Mouse (Mus musculus) heart, embryonic 11.5 days (tissue): ENCODE measurements at regions not wholly inside any gene's neighbourhood (a gene's known extent, or its start where the extent isn't known, plus 50 kb on each side); places are given as distances from the start of the nearest gene placed in this dataset.

Experiments
- ATAC-seq: fragments of 200-750 bp; cut with Nextera tagmentation; replicated peaks from 2 replicates; pipeline ENCODE4 v1.8.0; 2017; ENCODE audit warnings: moderate library complexity; ENCODE audit not compliant: insufficient number of reproducible peaks, low FRiP score, low TSS enrichment
- H3K27ac ChIP-seq: fragments of 300-500 bp; sonication (generic); 2 replicates; pipeline ENCODE4 v1.5.1; 2014; ENCODE audit warnings: mild to moderate bottlenecking, low read depth, low read length
- H3K27me3 ChIP-seq: fragments of 300-500 bp; sonication (generic); 2 replicates; pipeline ENCODE4 v1.6.1; 2014; ENCODE audit warnings: mild to moderate bottlenecking, low read length, mixed read lengths; ENCODE audit not compliant: control insufficient read depth, insufficient read depth
- H3K36me3 ChIP-seq: fragments of 300-500 bp; sonication (generic); 2 replicates; pipeline ENCODE4 v1.6.1; 2014; ENCODE audit warnings: mild to moderate bottlenecking, low read length, moderate library complexity, mixed read lengths; ENCODE audit not compliant: control insufficient read depth, insufficient read depth
- H3K4me1 ChIP-seq: fragments of 300-500 bp; sonication (generic); 2 replicates; pipeline ENCODE4 v1.6.1; 2014; ENCODE audit warnings: low read length; ENCODE audit not compliant: control insufficient read depth, insufficient read depth
- H3K4me2 ChIP-seq: fragments of 300-500 bp; sonication (generic); 2 replicates; pipeline ENCODE4 v1.6.1; 2014; ENCODE audit warnings: mild to moderate bottlenecking, moderate library complexity
- H3K4me3 ChIP-seq: fragments of 300-500 bp; sonication (generic); 2 replicates; pipeline ENCODE4 v1.5.1; 2014; ENCODE audit warnings: low read depth, low read length
- H3K9ac ChIP-seq: fragments of 300-500 bp; sonication (generic); 2 replicates; pipeline ENCODE4 v1.6.1; 2014; ENCODE audit warnings: mild to moderate bottlenecking, low read depth, low read length, moderate library complexity
- H3K9me3 ChIP-seq: fragments of 300-500 bp; sonication (generic); replicated peaks from 2 replicates; pipeline ENCODE4 v1.6.1; 2016; ENCODE audit warnings: low read length; ENCODE audit not compliant: control insufficient read depth
- WGBS: fragments of 180-500 bp; shearing (Covaris S2); extraction: QIAGEN DNeasy Blood & Tissue Kit; methylation state at CpG from one replicate; pipeline ENCODE4 v1.1.7; 2014; ENCODE audit not compliant: insufficient replicate concordance; 5-methylcytosine and 5-hydroxymethylcytosine counted together

DNA sequence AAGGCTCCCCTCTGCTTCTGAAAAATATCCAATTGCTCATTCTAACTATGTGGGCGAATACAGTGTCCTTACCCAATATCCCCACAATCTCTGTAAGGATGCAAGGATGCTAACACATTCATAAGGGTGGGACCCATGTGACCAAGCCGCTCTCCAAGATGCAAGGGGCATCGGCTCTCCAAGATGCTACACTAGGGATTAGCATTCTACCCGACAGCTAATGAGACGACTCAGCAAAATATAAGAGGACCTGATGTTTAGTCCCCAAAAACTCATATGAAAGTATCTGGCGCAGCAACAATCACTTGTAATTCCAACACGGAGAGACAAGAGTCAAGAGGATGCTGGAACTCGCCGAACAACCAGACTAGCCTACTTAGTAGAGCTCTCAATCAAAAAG lies 299.6 kb upstream of the Jmjd1c start:
- Histone ChIP-seq H3K27ac (no peak overlapping the region), H3K4me1 (no peaks in the 10 kb centered on the region), H3K27me3 (no peaks in the 10 kb centered on the region), H3K9me3 (no peaks in the 10 kb centered on the region), H3K4me2 (no peak overlapping the region), H3K36me3 (no peaks in the 10 kb centered on the region), H3K4me3 (no peak overlapping the region), H3K9ac (no peak overlapping the region)
- ATAC-seq = no peak
- 89% methylated on average over 9 of the region's 9 CpGs for WGBS

DNA sequence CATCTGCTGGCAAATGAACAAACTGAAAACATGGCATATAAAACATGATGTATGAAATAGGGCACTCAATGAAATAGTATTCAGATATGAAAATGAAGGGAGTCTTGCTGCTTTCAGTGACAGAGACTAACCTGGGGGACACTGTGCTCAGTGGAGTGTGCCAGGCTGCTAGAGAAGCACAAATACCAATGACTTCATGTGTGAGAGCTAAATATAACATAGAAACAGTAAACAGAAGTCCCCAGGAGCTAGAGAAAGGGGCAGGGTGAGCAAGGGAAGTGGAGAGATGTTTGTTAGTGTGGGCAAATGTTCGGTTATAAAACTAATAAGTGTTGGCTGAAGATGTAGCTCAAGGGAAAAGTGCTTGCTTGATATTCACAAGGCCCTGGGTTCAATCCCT lies 293.2 kb upstream of the Jmjd1c start:
- no peaks in the 10 kb centered on the region for H3K36me3 ChIP-seq
- no peak overlapping the region for H3K27ac ChIP-seq
- H3K9me3 ChIP-seq = 0 out of 2 replicates have a peak, but pooled peaks cover 4% of the 10 kb centered on the region
- no peak for ATAC-seq
- no peaks in the 10 kb centered on the region for H3K4me1 ChIP-seq
- H3K27me3 ChIP-seq = no peaks in the 10 kb centered on the region
- H3K4me3 ChIP-seq = no peak overlapping the region
- H3K4me2 ChIP-seq = no peak overlapping the region
- H3K9ac ChIP-seq = no peak overlapping the region
- 65% methylated on average over 1 of the region's 1 CpGs for WGBS

DNA sequence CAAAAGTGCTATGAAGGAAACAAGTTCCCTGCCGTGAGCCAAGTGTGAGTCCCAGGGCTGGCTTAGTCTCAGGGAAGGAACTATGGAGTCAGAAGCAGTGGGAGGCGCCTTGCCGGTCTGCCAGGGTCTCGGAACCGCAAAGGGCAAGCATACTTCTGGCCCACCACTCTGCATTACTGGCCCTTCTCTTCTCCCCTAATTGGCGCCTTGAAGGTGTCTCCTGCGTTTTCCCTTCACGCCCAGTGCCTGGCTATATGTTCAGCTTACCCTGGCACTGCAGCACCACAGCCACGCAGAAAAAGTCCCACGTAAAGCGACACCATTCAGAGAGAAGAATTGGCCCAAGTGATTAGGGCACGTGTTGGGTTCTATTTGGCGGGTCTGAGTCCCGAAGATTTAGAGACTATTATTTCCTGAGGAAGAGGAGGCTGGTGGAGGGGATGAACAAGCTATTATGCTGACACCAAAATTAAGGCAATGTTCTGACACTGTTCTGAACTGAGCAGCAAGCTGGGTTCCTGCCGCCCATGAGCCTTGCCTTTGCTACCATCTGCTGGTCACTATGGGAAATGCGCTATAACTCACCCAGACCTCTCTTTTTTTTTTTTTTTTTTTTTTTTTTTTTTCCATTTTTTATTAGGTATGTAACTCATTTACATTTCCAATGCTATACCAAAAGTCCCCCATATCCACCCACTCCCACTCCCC lies 288.5 kb upstream of the Jmjd1c start:
- H3K4me2 ChIP-seq = no peak overlapping the region
- no peaks in the 10 kb centered on the region for H3K4me1 ChIP-seq
- no peaks in the 10 kb centered on the region for H3K36me3 ChIP-seq
- no peak for ATAC-seq
- no peak overlapping the region for H3K4me3 ChIP-seq
- no peaks in the 10 kb centered on the region for H3K27me3 ChIP-seq
- WGBS = 42% methylated on average over 16 of the region's 16 CpGs
- no peak overlapping the region for H3K9ac ChIP-seq
- no peak overlapping the region for H3K27ac ChIP-seq
- 0 out of 2 replicates have a peak, but pooled peaks cover 4% of the 10 kb centered on the region for H3K9me3 ChIP-seq

DNA sequence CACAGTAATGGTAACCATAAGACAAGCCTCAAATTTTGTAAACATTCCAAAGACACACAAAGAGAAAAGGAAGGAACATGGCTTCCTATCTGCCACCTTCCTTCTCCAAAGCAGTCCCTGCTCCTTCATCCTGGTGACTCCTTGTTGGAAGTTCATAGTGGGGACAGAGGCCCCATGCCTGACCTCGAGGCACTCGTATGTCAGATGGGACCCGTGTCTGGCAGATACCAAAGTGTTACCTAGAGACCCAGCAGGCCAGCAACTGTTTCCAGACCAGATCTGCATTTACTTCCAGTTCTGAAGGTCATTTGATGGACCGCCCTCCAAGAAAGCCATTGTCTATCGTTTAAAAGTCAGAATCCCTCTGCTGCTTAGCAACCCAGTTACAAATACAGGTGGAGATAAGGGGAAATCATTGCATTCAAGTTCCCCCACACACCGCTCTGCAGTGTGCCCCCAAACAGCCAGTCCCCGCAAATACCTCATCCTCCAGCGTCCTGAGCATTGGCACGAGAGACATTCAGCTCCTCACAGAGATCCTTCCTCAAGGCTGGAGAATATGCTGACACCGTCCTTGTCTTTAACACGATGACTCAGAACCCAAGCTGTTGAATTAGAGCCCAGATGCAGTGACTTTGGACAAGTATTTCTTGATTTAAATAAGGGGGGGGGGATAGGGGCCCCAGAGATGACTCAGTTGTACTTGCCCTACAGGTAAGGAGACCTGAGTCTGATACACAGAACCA lies 283.2 kb upstream of the Jmjd1c start:
- no peak for ATAC-seq
- Histone ChIP-seq H3K9ac (no peak overlapping the region), H3K36me3 (no peaks in the 10 kb centered on the region), H3K4me3 (no peak overlapping the region), H3K4me2 (no peak overlapping the region), H3K9me3 (no peaks in the 10 kb centered on the region), H3K27ac (no peak overlapping the region), H3K4me1 (peaks cover 6% of the 10 kb centered on the region; the same call in 1 of the 2 replicates), H3K27me3 (no peaks in the 10 kb centered on the region)
- 70% methylated on average over 11 of the region's 11 CpGs for WGBS

DNA sequence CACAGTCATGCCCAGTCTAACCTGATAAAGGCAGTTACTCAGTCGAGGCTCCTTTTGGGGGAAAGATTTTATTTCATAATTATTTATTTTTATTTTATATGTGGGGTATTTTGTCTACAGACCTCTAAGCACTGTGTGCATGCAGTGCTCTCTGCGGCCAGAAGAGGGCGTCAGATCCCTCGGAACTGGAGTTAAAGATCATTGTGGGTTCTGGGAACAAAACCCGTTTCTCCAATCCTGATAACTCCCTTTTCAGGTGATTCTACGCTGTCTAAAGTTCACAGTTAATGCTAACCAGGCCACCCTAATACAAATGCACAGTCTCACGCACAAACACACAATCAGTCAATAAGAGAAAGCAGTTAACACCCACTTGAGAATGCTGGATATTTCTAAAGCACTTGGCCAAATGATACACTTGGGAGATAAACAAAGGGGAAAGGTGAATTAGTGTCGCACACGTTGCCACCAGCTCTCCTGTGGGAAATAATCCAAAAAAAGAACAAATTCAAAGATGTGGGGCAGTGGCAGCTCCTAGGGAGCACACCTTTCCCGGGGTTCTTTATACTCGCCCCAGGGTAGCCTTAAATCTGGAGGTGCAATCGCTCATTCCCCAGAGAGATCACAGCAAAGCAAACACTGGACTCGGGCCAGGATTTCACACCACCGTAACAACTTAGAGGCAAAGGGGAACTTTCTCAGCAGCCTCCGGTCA lies 281.9 kb upstream of the Jmjd1c start:
- Histone ChIP-seq H3K4me2 (peak overlapping the region; percentile 58), H3K27me3 (no peaks in the 10 kb centered on the region), H3K9me3 (no peaks in the 10 kb centered on the region), H3K9ac (no peak overlapping the region), H3K4me1 (peaks cover 6% of the 10 kb centered on the region; the same call in 1 of the 2 replicates), H3K36me3 (no peaks in the 10 kb centered on the region), H3K4me3 (no peak overlapping the region), H3K27ac (no peak overlapping the region)
- ATAC-seq = 0 out of 2 replicates have a peak, but pooled peaks have one; percentile 6
- 8% methylated on average over 15 of the region's 15 CpGs for WGBS

DNA sequence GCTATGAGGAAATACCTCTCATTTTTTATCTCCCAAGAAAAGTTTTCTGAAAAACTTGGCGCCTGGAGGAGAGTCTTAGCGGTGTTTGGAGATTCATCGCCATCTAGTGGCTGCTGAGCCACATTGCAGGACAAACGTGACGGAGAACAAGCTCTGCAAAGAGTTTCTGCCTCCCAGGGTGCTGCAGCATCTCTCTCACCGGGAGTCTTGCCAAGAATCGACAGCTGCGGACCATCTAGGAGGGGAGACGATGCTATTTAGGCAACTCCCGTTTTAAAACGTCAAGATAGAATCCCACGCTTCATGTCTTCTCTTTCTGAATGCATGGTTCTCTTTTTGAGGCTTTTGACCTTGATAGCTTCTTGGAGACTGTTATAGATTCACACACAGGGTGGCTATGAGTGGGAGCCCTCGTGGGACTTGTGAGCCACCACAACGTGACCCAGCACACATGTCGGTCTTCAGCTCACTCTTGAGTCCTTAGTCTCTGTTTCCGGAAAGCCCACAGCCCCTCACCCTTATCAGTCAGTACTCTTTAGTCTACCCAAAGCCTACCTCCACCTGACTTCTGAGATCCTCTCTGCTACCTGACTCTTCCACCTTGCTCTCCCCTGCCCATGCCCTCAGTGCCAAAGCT lies 281.2 kb upstream of the Jmjd1c start:
- H3K27ac ChIP-seq = no peak overlapping the region
- no peak overlapping the region for H3K4me3 ChIP-seq
- peaks cover 6% of the 10 kb centered on the region; the same call in 1 of the 2 replicates for H3K4me1 ChIP-seq
- no peak overlapping the region for H3K9ac ChIP-seq
- H3K36me3 ChIP-seq = no peaks in the 10 kb centered on the region
- 8% methylated on average over 16 of the region's 16 CpGs for WGBS
- peak; percentile 11; the same call in 1 of the 2 replicates for ATAC-seq
- H3K4me2 ChIP-seq = peak overlapping the region; percentile 58
- no peaks in the 10 kb centered on the region for H3K9me3 ChIP-seq
- no peaks in the 10 kb centered on the region for H3K27me3 ChIP-seq

DNA sequence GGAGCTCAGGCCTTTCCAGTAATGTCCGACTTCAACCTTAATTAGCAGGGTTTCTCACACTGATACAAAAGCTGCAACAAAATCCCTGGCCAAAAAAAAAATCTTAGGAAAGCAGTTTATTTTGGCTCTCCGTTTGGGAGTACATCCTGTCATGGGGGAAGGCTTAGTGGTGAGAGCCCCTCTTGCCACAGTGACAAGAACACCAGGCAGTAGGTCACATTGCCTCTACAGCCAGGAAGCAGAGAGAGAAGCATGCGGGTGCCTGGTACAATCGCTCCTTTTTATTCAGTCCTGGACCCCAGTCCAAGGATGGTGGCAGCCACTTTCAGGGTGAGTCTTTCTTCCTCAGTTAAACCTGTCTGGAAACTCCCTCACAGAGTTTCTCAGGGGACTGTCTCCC lies 280.0 kb upstream of the Jmjd1c start:
- ATAC-seq = no peak
- Histone ChIP-seq H3K4me1 (peaks cover 6% of the 10 kb centered on the region; the same call in 1 of the 2 replicates), H3K4me3 (no peak overlapping the region), H3K36me3 (no peaks in the 10 kb centered on the region), H3K4me2 (no peak overlapping the region), H3K9ac (no peak overlapping the region), H3K27me3 (no peaks in the 10 kb centered on the region), H3K27ac (no peak overlapping the region), H3K9me3 (no peaks in the 10 kb centered on the region)
- WGBS = 61% methylated on average over 4 of the region's 4 CpGs

DNA sequence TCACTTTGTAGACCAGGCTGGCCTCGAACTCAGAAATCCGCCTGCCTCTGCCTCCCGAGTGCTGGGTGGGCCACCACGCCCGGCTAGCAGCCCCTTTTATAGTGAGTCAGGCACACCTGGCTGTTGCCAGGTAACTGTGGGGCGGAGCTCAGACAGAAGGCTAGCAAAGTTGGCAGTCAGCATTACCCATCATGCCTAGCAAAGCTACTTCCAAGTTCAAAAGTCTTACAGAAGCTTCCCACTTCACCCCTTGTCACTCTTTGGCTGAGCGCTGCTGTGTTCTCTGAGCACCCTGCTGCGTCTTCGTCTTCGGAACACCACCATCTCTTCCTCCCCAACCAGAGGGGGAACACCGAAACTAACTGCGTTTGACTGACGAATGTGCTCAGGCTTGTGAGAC lies 279.1 kb upstream of the Jmjd1c start:
- Histone ChIP-seq H3K4me1 (peaks cover 6% of the 10 kb centered on the region; the same call in 1 of the 2 replicates), H3K36me3 (no peaks in the 10 kb centered on the region), H3K27ac (no peak overlapping the region), H3K27me3 (no peaks in the 10 kb centered on the region), H3K9ac (no peak overlapping the region), H3K9me3 (no peaks in the 10 kb centered on the region), H3K4me2 (no peak overlapping the region), H3K4me3 (no peak overlapping the region)
- no peak for ATAC-seq
- 74% methylated on average over 13 of the region's 13 CpGs for WGBS
